Mouse (Mus musculus): Measurements from ENCODE around the gene Arl15. TPM values are rescaled to one million over a fixed set of nuclear protein-coding genes. Genes with fewer than 3 reads are reported as not detected.

Arl15 gene
- polyA plus RNA-seq, 1 experiment from 2014 or later, result 19.5 TPM

DNA sequence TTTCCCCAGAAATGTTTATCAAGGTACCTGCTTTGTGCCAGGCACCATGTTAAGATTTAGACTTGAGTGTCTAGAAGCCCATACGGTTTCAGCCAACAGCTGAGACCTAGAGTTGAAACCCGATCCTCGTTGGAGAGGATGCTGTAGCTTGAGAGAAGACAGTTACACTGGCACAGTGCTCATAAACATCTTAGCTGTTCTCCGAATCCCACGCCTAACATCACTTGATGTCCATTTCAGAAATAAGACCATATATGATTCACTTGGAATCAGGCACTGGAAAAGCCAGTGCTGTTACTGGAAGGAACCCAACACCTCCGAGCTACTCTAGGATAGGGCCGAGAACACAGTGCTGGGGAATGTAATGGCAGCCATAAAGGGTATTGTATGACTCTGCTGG, 406.2 kb downstream of the Arl15 start:
- Histone ChIP-seq H3K4me2 (replicated peaks) (no peak overlapping the region), H3K9me3 (no peaks in the 10 kb centered on the region), H3K36me3 (no peaks in the 10 kb centered on the region), H3K27me3 (no peaks in the 10 kb centered on the region), H3K4me3 (no peak overlapping the region), H3K27ac (replicated peaks) (no peak overlapping the region), H3K4me1 (peaks cover 4% of the 10 kb centered on the region; the same call in 1 of the 2 replicates), H3K9ac (replicated peaks) (no peak overlapping the region)
- 89% methylated on average over 7 of the region's 7 CpGs for WGBS
- ATAC-seq (replicated peaks), result no peak

DNA sequence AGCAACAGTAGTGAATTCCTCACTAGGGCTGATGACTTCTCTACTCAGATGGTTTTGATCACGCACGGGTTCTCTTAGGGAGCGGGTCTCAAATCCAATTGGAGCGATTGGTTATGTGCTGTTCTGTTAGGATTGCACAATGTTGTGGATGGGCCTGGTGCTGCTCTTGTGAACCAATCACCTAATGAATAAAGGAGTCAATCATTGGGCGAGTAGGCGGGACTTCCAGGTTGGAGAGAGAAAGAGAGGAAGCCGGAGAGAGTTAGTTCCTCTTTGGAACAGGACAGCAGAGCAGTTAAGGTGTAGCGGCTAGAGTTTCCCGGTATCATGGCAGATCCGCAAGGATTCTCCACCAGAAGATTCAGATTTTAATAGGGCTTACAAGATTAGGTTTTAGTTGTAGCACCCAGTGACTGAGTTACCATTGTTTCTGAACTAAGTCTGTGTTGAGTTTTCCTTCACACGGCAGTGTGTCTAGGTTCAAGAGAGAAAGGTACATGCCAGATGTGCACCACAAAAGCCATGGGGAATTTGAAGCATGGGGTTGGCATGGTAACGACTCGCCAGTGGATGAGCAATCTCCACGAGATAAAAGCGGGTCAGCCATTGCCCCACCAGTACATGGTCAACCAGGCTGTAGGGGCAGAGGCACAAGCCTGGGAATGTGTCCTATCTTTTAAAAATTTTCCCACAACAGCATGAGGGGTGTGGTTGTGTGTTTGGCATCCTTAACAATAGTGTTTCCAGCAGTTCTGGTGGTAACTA, 408.7 kb downstream of the Arl15 start:
- Histone ChIP-seq H3K9me3 (no peaks in the 10 kb centered on the region), H3K4me1 (peaks cover 4% of the 10 kb centered on the region; the same call in 1 of the 2 replicates), H3K9ac (replicated peaks) (no peak overlapping the region), H3K4me2 (replicated peaks) (no peak overlapping the region), H3K4me3 (no peak overlapping the region), H3K36me3 (no peaks in the 10 kb centered on the region), H3K27me3 (no peaks in the 10 kb centered on the region), H3K27ac (replicated peaks) (no peak overlapping the region)
- WGBS, result 89% methylated on average over 15 of the region's 15 CpGs
- no peak for ATAC-seq (replicated peaks)

Other genes with a start within 250 kb of the Arl15 start
- gene Snx18, start 175.9 kb upstream of the Arl15 start, polyA plus RNA-seq (2015; fragmentation: Nextera tagmentation; extraction: Ambion mirVana), result 11.6 and 12.0 TPM in 2 replicates
- 1.1 and 1.2 TPM in 2 replicates for gene Hspb3, start 130.8 kb upstream of the Arl15 start, polyA plus RNA-seq (2015; fragmentation: Nextera tagmentation; extraction: Ambion mirVana)